Mouse (Mus musculus) embryonic facial prominence, embryonic 13.5 days (tissue): ENCODE measurements around the gene Olfr1512. TPM values are rescaled to one million over a fixed set of nuclear protein-coding genes. Genes with fewer than 3 reads are reported as not detected.
A peak's percentile ranks its signal among the peaks of the same experiment; 100 is the strongest.

Experiments
- ATAC-seq: fragments of 200-750 bp; cut with Nextera tagmentation; 2 replicates; pipeline ENCODE4 v1.8.0; 2017; ENCODE audit warnings: low read depth; ENCODE audit not compliant: insufficient number of reproducible peaks, insufficient read depth, low FRiP score, low TSS enrichment
- H3K27ac ChIP-seq: fragments of 300-500 bp; sonication (generic); 2 replicates; pipeline ENCODE4 v1.5.1; 2015; ENCODE audit warnings: moderate library complexity, mild to moderate bottlenecking, inconsistent platforms
- H3K27me3 ChIP-seq: fragments of 300-500 bp; sonication (generic); 2 replicates; pipeline ENCODE4 v1.6.1; 2015; ENCODE audit warnings: mild to moderate bottlenecking, inconsistent platforms
- H3K36me3 ChIP-seq: fragments of 300-500 bp; sonication (generic); 2 replicates; pipeline ENCODE4 v1.6.1; 2015; ENCODE audit warnings: mild to moderate bottlenecking, inconsistent platforms
- H3K4me1 ChIP-seq: fragments of 300-500 bp; sonication (generic); 2 replicates; pipeline ENCODE4 v1.6.1; 2015; ENCODE audit warnings: inconsistent platforms
- H3K4me2 ChIP-seq: fragments of 300-500 bp; sonication (generic); 2 replicates; pipeline ENCODE4 v1.6.1; 2015; ENCODE audit warnings: moderate library complexity, mild to moderate bottlenecking, inconsistent platforms
- H3K4me3 ChIP-seq: fragments of 300-500 bp; sonication (generic); 2 replicates; pipeline ENCODE4 v1.5.1; 2015; ENCODE audit warnings: mild to moderate bottlenecking, inconsistent platforms
- H3K9ac ChIP-seq: fragments of 300-500 bp; sonication (generic); 2 replicates; pipeline ENCODE4 v1.6.1; 2015; ENCODE audit warnings: mild to moderate bottlenecking, inconsistent platforms
- H3K9me3 ChIP-seq: fragments of 300-500 bp; sonication (generic); 2 replicates; pipeline ENCODE4 v1.6.1; 2016; ENCODE audit warnings: inconsistent platforms
- WGBS: fragments of 180-500 bp; shearing (Covaris S2); methylation state at CpG from one replicate; pipeline ENCODE4 v1.1.7; 2015; ENCODE audit warnings: mixed read lengths; 5-methylcytosine and 5-hydroxymethylcytosine counted together
- polyA plus RNA-seq: library from polyadenylated mRNA; unstranded; fragments of >200 nt; fragmentation: Nextera tagmentation; extraction: Ambion mirVana; gene quantifications from 2 replicates; pipeline ENCODE4 v1.2.1, GENCODE M21; 2015

The Olfr1512 gene
- polyA plus RNA-seq, 1 experiment from 2014 or later: not detected

DNA sequence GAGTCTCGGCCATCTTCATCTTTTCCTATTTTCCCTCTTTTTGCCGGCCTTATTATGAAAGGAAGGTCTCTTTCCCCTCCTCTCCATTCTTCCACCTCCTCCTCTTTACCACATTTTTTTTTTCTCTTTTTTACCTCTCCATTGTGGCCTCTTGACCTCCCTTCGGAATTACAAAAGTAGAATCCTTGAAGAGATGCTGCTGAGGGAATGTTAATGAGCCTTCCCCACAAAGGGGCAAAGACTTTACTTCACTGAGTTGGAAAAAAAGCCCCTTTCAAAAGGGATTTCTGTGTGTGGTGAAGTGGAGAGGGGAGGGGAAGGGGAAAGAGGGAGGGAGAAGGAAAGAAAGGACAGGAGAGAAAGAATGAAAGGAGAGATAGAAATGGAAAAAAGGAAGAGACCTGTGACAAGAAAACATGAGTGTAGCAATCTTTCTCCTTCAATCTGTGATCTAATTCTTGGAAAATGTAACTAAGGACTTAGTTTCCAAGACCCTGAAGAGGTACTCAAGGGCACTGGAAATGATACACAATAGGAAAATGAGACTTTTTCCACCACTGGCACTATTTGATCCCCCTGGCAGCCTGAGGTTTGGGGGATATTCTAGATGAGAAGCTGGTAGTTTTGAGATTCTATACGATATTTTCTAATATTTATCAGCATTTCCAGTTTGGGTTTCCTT lies 47.8 kb downstream of the Olfr1512 start:
- Histone ChIP-seq H3K27me3 (peaks cover 50% of the 10 kb centered on the region), H3K27ac (no peak overlapping the region), H3K4me3 (no peak overlapping the region), H3K36me3 (no peaks in the 10 kb centered on the region), H3K9ac (no peak overlapping the region), H3K4me2 (no peak overlapping the region), H3K4me1 (no peaks in the 10 kb centered on the region), H3K9me3 (no peaks in the 10 kb centered on the region)
- no peak for ATAC-seq
- WGBS: 11% methylated on average over 4 of the region's 4 CpGs

DNA sequence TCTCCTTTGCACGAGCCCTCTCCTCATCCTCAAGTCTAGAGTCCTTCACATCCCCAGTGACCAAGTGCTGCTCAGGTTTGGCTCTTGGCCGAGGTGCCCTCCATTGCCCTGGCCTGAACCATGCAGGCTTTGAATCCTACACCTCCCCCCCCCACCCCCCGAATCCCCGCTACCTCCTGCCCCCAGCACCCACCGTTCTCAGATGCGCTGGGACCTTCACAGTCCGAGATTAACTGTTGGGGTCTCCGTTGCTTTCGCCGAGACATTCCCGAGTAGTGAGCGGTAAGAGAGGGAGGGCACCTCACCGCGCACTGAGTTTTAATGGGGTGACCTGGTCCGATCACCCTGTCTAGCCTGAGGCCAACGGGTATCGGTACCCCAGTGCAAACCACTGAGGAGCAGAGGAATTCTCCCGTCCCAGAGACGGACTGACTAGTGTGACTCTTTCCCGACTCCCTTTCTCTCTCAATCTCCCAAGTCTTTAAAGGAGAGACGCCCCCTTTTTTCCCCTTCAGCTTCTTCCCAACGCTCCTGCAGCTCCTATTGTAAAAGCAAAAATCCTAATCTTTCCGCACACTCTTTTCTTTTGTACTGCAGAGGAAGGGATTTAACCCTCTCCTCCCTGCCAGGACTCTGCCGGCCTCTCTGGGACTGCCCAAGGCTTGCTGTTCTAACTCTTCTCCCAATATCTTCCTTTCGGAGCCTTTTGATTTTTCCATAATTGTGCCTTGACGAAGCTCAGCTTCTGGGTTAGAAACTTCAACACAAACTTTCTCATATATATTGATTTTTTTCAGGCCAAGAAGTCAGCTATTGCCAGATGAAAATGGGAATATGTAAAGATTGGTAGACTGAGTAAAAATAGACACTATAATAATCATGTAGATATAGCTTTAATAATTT lies 50.8 kb downstream of the Olfr1512 start, which contains the start of gene Sall2:
Gene Sall2 (minus strand): TSS at position 853 of the 903 bp plus-strand sequence.
- peak; percentile 64; the same call in 1 of the 2 replicates for ATAC-seq
- H3K27ac ChIP-seq: no peak within 1 kb of the TSS

DNA sequence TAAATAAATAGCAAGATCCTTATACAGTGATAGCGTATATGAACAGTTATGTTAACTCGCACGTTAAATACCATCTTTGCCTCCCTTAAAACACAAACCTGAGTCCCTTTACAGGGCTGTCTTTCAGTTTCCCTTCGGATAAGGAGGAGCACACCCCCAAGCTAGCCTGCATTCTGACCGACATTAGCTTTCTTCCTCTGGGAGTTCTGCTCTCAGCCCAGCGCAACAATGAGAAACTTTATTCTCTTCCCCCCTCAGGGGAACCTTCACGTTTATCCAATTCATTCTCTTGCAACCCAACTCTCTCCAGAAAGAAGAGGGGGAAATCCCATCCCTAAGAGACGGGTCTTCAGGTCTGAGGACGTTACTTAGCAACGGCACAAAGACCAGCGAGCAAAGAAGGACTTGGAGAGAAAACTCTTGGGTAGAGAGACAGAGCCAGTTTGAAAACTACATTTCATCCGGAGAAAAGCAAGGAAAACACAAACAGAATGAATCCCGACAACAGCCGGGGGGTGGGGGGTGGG lies 51.5 kb downstream of the Olfr1512 start:
- Histone ChIP-seq H3K9me3 (no peaks in the 10 kb centered on the region), H3K27ac (no peak overlapping the region), H3K36me3 (no peaks in the 10 kb centered on the region), H3K4me3 (peak overlapping the region; percentile 47), H3K27me3 (peaks cover 55% of the 10 kb centered on the region), H3K9ac (peak overlapping the region; percentile 65), H3K4me1 (no peaks in the 10 kb centered on the region), H3K4me2 (peak overlapping the region; percentile 72)
- ATAC-seq: no peak
- WGBS: under 1% methylated on average over 14 of the region's 14 CpGs

More for the DNA sequence above, 50.8 kb downstream of the Olfr1512 start, which contains the start of gene Sall2:
- peak within 1 kb of the TSS; percentile 65 for H3K9ac ChIP-seq
- 2% methylated on average over 26 of the region's 26 CpGs for WGBS
- peaks cover 55% of the 10 kb centered on the region for H3K27me3 ChIP-seq
- H3K4me3 ChIP-seq: peak within 1 kb of the TSS; percentile 47
- H3K9me3 ChIP-seq: no peaks in the 10 kb centered on the region
- H3K4me1 ChIP-seq: no peaks in the 10 kb centered on the region
- no peaks in the 10 kb centered on the region for H3K36me3 ChIP-seq
- peak within 1 kb of the TSS; percentile 72 for H3K4me2 ChIP-seq

DNA sequence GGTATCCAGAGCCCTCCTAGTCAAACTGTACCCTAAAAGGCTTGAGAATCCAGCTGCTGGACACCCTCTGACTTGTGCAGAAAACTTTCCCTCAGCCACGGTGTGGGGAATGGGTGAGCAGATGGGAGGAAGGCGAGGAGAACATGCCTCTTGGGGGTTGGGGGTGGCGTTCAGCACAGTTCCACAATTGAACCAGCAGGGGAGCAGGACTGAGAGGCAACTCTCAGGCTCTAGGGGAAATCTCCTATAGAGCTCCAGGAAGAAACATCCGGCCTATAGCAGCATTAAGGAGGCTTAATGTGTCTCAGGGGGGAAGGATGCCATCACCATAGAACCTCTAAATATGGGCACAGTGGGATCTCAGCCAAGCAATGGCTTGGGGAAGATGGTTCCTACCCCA lies 53.1 kb downstream of the Olfr1512 start:
- Histone ChIP-seq H3K4me3 (no peak overlapping the region), H3K9ac (no peak overlapping the region), H3K4me1 (no peaks in the 10 kb centered on the region), H3K27me3 (peaks cover 41% of the 10 kb centered on the region), H3K9me3 (no peaks in the 10 kb centered on the region), H3K27ac (no peak overlapping the region), H3K36me3 (no peaks in the 10 kb centered on the region), H3K4me2 (no peak overlapping the region)
- WGBS: 12% methylated on average over 4 of the region's 4 CpGs
- no peak for ATAC-seq

Other genes with a start within 250 kb of the Olfr1512 start
- gene Supt16, start 181.8 kb downstream of the Olfr1512 start, polyA plus RNA-seq: 74.6 TPM in 2 replicates
- 47.4 and 49.9 TPM in 2 replicates for gene Chd8, start 121.4 kb downstream of the Olfr1512 start, polyA plus RNA-seq
- gene Tox4, start 100.0 kb downstream of the Olfr1512 start, polyA plus RNA-seq: 41.9 TPM in 2 replicates
- gene Rab2b, start 99.6 kb downstream of the Olfr1512 start, polyA plus RNA-seq: 24.0 and 27.9 TPM in 2 replicates
- 51.4 and 52.9 TPM in 2 replicates for gene Mettl3, start 74.0 kb downstream of the Olfr1512 start, polyA plus RNA-seq
- gene Sall2, start 50.4 kb downstream of the Olfr1512 start, polyA plus RNA-seq: 26.2 and 27.7 TPM in 2 replicates
- gene Olfr1513, start 22.8 kb downstream of the Olfr1512 start, polyA plus RNA-seq: 0.19 TPM in 1 of 2 replicates, not detected in the other
- gene Olfr1511, start 18.2 kb upstream of the Olfr1512 start, polyA plus RNA-seq: not detected in 2 replicates
- gene Olfr1510, start 35.2 kb upstream of the Olfr1512 start, polyA plus RNA-seq: not detected in 2 replicates
- gene Olfr1509, start 63.8 kb upstream of the Olfr1512 start, polyA plus RNA-seq: not detected in 2 replicates
- gene Olfr1508, start 88.3 kb upstream of the Olfr1512 start, polyA plus RNA-seq: 0.10 TPM in 1 of 2 replicates, not detected in the other
- gene Olfr1507, start 116.6 kb upstream of the Olfr1512 start, polyA plus RNA-seq: not detected in 2 replicates